Mouse (Mus musculus) left cerebral cortex, adult 18-20 months (tissue): ENCODE measurements around the gene Nr3c2. TPM values are rescaled to one million over a fixed set of nuclear protein-coding genes. Genes with fewer than 3 reads are reported as not detected.

Experiments
- DNase-seq, 2 experiments: peaks; one replicate each; pipeline ENCODE4 v3.0.0; 2021 to 2022; ENCODE audit warnings: low spot score in 2 of 2, mixed read lengths in 1 of 2
- total RNA-seq, 2 experiments: library from RNA; stranded (reverse); gene quantifications; 2 replicates each; pipeline ENCODE4 v1.2.3; 2021

Nr3c2 gene
- total RNA-seq, 2 experiments from 2014 or later: 39.8 to 40.6 TPM

DNA sequence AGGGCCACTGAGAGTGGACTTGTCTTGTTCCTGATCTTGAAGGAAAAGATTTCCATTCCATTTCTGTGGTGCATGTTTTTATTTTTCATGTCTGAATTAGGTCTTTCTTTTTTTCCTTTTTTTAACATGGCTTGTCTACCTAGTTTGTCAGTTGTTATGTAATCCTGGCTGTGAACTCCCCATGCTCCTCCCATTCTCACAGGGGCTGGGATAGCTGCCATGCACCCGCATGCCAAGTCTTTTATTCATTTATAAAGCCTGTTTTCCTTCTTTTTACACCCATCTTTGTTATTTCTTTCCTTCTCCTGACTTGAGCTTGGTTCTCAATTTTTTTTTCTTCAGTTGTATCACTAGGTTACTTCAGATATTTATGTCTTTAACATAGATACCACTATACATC is 337.5 kb downstream of the Nr3c2 start:
- no peak for DNase-seq

DNA sequence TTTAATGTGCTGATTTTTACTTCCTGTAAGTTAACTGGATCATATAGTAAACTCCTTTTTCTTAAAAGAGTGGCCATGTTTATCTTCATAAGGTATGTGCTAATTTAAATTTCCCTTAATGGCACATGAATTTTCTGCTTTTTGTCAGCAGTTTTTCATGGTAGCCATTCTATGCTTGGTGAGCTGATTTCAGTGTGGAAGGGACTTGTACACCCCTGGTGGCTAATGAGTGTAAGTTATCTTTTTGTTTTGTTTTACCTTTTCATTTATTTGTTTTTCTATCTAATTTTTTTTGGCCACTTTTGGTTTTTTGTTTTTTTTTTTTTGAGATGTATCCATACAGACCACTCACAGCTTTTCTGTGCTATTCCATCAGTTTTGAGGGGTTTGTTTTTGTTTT is 340.2 kb downstream of the Nr3c2 start:
- no peak for DNase-seq

DNA sequence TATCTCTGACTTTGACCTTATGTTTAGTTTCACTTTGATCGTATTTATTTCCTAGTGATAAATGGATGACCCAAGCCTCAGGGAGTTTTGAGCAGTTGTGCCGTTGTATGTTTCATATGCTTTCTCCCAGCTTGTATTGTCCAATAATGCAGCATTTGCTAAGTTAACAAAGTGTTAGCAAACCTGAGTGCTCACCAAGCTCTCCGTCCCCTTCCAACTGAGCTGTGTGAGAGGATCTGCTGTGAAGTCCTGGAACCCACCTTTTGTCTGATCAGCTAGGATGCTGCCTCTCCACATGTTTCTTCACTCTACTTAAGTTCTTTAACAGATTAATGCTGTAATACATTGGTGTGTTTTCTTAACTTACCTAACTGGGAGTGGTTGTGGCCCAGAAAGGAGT is 342.1 kb downstream of the Nr3c2 start:
- no peak for DNase-seq

DNA sequence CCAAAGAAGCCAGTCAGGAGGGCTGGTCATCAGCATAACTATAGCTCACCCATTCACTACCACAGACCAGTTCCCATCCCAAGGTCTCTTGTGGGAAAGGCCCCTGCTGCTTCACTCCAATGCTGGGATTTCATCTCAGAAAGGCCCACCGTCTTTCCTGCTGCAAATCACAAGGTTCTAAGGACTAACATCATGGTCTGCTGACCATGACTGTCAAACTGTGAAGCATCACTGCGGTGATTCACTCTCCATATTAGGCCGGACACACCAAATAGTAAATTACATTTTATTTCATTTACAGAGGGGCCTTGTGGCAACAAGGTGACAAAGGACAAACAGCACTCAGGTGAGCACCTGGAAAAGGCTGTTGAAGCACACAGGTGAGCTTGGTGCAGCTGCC is 350.9 kb downstream of the Nr3c2 start:
- DNase-seq: no peak

DNA sequence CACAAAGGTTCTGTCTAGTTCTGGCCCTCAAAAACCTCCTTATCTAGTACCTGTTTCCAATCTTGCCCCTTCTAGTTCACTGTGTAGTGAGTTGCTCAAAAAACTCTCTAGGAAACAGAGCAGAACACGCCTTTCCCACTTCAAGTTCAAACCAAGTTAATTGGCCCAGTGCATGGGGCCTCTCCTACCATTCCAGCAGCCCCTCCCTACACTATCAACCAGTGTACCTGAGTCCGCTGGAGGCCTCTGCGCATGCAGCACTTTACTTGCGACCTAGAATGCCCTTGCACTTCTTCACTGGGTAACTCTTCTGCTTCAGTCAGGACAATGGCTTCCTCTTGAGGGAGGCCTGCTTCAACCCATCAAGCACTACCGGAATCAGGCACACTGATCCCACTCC is 351.9 kb downstream of the Nr3c2 start:
- no peak for DNase-seq

DNA sequence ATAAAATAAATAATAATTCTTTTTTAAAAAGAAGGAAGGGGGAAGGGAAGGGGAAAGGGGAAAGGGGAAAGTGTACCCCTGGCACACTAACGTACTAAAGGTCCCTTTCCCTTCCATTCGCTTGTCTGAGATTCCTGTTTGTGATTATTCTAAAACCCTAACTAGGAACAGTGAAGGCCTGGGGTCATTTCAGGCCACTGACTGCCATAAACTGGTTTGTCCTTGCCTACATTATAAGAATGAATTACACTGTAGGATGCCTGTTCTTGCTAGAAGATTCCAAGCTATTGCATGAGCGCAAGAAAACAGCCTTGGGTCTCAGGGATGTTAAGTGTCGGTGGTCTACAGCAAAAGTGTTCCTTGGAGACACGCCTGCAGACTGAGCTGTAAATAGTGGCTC is 355.2 kb downstream of the Nr3c2 start:
- no peak for DNase-seq

DNA sequence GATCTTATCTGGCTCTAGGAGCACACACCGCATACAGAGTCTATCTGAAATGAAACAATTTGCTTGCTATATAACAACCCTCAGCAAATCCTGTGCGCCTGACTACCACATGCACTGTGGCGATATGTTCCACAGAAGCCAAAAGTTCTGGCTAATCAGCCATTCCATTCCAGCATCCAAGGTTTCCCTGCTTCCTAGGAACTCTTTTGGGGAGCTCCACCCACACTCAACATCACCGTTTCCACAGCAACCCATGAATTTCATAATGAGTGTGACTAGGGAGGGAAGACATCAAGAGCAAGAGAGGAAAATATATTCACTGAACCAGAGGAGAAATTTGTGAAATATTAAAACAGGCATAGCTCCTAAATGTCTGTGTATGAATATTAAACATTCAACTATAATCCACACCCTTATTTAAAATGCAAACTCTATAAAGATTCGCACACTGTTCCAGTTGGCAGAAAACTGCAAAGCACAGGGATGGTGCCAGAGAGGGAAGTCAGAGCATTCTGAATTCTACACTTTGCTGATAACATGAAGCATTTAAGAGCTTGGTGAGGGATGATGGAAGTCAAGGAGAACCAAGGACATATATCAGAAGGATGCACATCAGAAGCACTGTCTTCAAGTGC is 357.3 kb downstream of the Nr3c2 start:
- DNase-seq: peak; percentile 54 to 70

GRCm38 (mm10) chr8:77257085-77257451 is 357.8 kb downstream of the Nr3c2 start:
- no peak for DNase-seq

GRCm38 (mm10) chr8:77261215-77261614 is 362.0 kb downstream of the Nr3c2 start:
- no peak for DNase-seq

DNA sequence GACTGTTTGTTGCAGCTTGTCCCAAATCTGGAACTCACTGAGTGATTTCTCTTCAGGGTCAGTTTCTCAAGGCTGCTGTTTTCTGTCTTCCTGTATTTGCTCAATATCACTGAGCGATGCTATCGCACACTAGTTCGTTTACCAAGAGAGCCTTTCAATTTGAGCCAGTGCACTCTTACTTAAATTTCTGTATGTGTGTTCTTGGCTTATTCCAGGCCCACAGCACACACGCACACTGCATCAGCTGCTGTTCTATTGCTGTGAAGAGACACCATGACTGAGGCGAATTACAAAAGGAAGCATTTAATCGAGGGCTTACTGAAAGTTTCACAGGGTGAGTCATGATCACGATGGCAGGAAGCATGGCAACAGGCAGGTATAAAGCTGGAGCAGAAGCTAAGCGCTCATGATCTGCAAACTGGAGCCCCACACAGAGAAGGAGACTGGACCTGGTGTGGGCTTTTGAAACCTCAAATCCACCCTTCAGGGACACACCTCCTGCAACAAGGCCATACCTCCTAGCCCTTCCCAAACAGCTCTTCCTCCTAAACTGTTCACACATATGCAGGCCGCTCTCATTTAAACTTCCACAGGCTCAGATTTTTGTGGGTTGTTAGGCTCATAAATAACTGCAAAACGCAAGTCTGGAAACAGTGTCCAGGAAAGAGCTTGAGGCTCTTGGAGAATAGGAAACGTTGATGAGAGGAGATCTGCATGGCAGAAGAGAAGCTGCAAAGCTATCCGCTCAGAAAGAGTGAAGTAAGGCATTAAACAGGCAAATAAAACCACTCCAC is 363.2 kb downstream of the Nr3c2 start:
- DNase-seq: no peak

DNA sequence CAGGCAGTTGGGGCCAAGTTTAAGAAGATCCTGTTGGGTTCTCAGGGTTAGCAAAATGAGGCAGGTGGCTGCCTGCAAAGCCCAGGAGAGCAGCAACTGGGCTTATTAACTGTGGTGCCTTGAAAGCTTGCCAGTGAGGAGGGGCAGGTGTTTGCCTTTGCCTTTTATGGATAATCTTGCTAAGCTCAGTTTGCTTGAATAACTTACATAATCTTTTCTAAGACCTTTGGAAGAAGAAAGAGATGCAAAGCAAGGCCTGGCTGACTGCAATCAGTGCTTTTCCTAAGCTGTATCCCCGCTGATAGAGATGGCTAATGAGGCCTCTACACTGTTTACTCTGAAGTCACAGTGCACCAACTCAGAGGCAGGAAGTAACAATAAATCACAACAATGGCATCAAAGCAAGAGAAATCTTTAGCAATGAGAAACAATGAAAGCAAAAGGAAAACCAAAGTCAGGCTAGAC is 368.7 kb downstream of the Nr3c2 start:
- DNase-seq: no peak

DNA sequence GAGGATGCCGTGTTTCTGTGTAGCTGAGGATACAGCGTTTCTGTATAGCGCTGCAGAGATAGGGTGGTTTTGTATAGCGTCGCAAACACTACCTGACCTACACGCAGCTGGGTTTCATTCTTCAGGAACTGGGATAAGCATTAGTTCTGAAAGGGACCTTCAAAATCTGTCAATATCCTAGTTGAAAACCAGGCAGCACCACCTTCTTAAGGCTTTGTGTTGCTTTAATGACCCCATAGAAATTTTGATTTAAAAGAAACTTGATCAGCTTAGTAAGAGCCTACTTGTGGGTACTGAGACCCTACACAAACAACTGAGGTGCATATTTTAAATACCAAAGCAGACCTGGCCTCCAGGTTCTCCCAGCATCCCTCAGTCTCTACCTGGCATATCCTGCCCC is 372.9 kb downstream of the Nr3c2 start:
- DNase-seq: no peak

GRCm38 (mm10) chr8:77275571-77275970 is 376.3 kb downstream of the Nr3c2 start:
- DNase-seq: no peak

- no peak for DNase-seq
These were observed 377.6 kb downstream of the Nr3c2 start for GRCm38 (mm10) chr8:77276827-77277226.

DNA sequence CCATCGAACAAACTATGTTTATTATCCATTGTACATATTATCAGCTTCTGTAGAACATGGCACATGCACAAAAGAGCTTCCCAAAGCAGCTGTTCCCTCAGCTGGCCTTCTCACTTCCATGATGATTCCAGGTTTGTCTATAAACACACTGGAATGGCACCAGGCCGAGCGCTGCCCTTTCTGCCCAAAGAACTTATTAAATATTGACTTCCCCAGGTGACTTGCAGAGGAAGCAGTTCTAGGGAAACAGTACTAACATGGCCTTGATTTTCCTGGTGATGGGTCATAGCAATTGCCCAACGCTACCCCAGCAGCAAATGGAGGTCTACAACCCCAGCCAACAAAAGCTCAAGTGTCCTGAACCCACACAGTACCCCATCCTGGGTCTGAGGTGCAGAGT is 379.0 kb downstream of the Nr3c2 start:
- no peak for DNase-seq

- DNase-seq: no peak
These were observed 380.7 kb downstream of the Nr3c2 start for GRCm38 (mm10) chr8:77279977-77280376.

GRCm38 (mm10) chr8:77282605-77283236 is 383.5 kb downstream of the Nr3c2 start:
- DNase-seq: no peak

DNA sequence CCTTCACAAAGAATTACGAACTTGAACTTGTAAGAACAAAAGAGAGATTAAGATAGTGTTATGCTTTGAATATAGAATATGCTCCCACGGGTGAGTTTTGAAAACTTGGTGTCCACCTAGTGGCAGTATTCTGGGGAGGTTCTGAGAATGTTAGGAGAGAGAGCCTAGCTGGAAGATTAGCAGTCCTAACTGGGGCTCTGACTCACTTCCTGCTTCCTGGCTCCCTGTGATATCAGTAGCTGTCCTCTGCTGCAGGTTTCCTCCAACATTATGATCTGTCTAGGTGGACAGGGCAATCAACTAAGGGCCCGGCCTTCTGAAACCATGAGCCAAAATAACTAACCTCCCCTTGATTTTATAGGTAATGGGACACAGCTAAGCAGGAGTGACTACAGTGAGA is 385.2 kb downstream of the Nr3c2 start:
- DNase-seq: no peak

GRCm38 (mm10) chr8:77288065-77288464 is 388.8 kb downstream of the Nr3c2 start:
- DNase-seq: no peak

DNA sequence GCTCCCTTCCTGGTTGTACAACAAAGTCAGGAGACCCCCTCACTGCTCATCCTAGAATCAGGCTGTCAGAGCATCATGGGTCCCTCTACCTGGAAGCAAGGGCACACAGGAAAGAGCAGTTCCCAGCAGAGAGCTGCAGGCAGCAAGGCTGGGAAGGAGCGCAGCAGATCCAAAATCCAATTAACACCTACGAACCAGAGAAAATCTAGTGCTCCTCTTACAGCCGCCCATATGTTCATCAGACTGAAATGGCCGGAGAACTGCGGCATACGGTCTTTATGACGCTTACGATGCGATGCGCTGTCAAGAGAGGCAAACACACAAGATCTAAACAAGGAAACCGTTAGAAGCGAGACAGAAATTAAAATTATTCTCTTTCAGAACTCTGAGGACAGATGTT is 389.2 kb downstream of the Nr3c2 start:
- DNase-seq: no peak

DNA sequence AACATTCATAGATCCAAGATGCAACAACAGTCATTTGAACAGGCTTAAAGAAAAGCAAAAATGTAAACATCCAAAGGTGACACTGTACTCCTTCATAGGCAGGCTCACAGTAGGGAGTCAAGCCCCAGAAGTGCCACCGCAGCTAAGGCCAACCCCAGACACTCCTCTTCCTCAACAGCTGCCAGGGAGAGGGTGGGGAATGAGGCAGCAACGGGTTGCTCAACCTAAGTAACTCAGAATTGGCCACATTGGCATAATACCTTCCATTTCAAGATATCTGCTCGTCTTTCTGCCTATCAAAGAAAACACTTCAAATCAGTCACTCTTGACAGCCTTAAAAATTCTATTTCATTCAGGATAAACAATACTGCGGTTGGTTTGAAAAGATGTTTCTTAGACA is 392.9 kb downstream of the Nr3c2 start:
- DNase-seq: no peak

- DNase-seq: peak; percentile 38 to 52
These were observed 393.4 kb downstream of the Nr3c2 start for GRCm38 (mm10) chr8:77292649-77293048.
